26 mouse cellular contexts compared by ENCODE assay signal in genomic region chr12:101862286-101862964, GRCm38 (mm10). TPM values are rescaled to one million over a fixed set of nuclear protein-coding genes. Genes with fewer than 3 reads are reported as not detected.
"Had no signal": no experiment of that assay in that cellular context is flagged by ENCODE, and none has a peak within 500 bp of the region (broad histone marks: within the 10 kb centered on the region; RNA-seq: fewer than 3 reads in every experiment).

No protein-coding gene starts in this region.

- H3K27ac ChIP-seq: heart, adult 2 months; heart, embryonic 15.5 days; hindbrain, embryonic 13.5 days; hindbrain, embryonic 15.5 days; hindbrain, postnatal 0 days; kidney, embryonic 15.5 days; kidney, postnatal 0 days; limb, embryonic 10.5 days; limb, embryonic 12.5 days; liver, embryonic 12.5 days; liver, embryonic 14.5 days had no signal

- DNase-seq: gastrocnemius, postnatal 14 days; gastrocnemius, postnatal 36 days; heart, adult 2 months; heart, postnatal 14 days; heart, postnatal 36 days; kidney, adult 11 months; kidney, adult 2 months; kidney, adult 9 months; kidney, postnatal 14 days; kidney, postnatal 36 days; layer of hippocampus, adult 9-11 months; layer of hippocampus, postnatal 36 days had no signal

- ATAC-seq: hindbrain, postnatal 0 days; intestine, embryonic 16.5 days; liver, embryonic 12.5 days had no signal

- H3K4me2 ChIP-seq: heart, embryonic 11.5 days; heart, embryonic 13.5 days; heart, embryonic 15.5 days; hindbrain, embryonic 13.5 days; hindbrain, embryonic 15.5 days; kidney, embryonic 15.5 days; limb, embryonic 12.5 days; liver, embryonic 12.5 days had no signal

- H3K27me3 ChIP-seq: heart, embryonic 13.5 days; heart, embryonic 15.5 days; hindbrain, embryonic 13.5 days; hindbrain, embryonic 15.5 days; kidney, embryonic 15.5 days; limb, embryonic 12.5 days; liver, embryonic 12.5 days had no signal

- H3K9ac ChIP-seq: heart, embryonic 13.5 days; heart, embryonic 15.5 days; hindbrain, embryonic 13.5 days; hindbrain, embryonic 15.5 days; kidney, embryonic 15.5 days; limb, embryonic 12.5 days; liver, embryonic 12.5 days; liver, embryonic 14.5 days had no signal

- H3K9me3 ChIP-seq: heart, embryonic 13.5 days; heart, embryonic 15.5 days; hindbrain, embryonic 13.5 days; hindbrain, embryonic 15.5 days; kidney, embryonic 15.5 days; limb, embryonic 10.5 days; limb, embryonic 12.5 days; liver, embryonic 12.5 days had no signal

- H3K4me1 ChIP-seq: heart, embryonic 15.5 days; hindbrain, embryonic 13.5 days; hindbrain, embryonic 15.5 days; kidney, embryonic 15.5 days; limb, embryonic 10.5 days; limb, embryonic 12.5 days; liver, embryonic 12.5 days had no signal

- H3K4me3 ChIP-seq: heart, adult 2 months; heart, embryonic 13.5 days; heart, embryonic 15.5 days; hindbrain, embryonic 13.5 days; hindbrain, embryonic 15.5 days; kidney, embryonic 15.5 days; limb, embryonic 10.5 days; limb, embryonic 12.5 days; liver, embryonic 12.5 days had no signal

RNA-seq across cellular contexts. Expression of gene Fbln5, which starts 43.6 kb away (rescaled TPM):
- total RNA-seq: hematopoietic stem cell, adult 5-6 weeks had no signal
